Mouse (Mus musculus): ENCODE measurements around the gene C330021F23Rik. TPM values are rescaled to one million over a fixed set of nuclear protein-coding genes. Genes with fewer than 3 reads are reported as not detected.
"Not testable (repeated sequence)": the region's sequence is repeated elsewhere in the genome, so short reads cannot be mapped to it uniquely, and the experiment has no call there.

Gene C330021F23Rik
- polyA plus RNA-seq, 1 experiment from 2014 or later, result 0.70 TPM

- Histone ChIP-seq H3K4me1 (ENCODE audit: control insufficient read depth, insufficient read depth, low read length) (no peaks in the 10 kb centered on the region), H3K36me3 (ENCODE audit: control insufficient read depth, insufficient read depth, low read length) (no peaks in the 10 kb centered on the region), H3K9ac (replicated peaks; ENCODE audit: low read length) (no peak overlapping the region), H3K27me3 (ENCODE audit: control insufficient read depth, insufficient read depth, low read length) (no peaks in the 10 kb centered on the region), H3K27ac (replicated peaks; ENCODE audit: low read depth, low read length) (no peak overlapping the region), H3K9me3 (ENCODE audit: control insufficient read depth, low read length) (no peaks in the 10 kb centered on the region), H3K4me3 (replicated peaks; ENCODE audit: low read depth, low read length) (no peak overlapping the region), H3K4me2 (ENCODE audit: low read length) (no peak overlapping the region)
- WGBS, result 87% methylated on average over 9 of the region's 9 CpGs
- no peak for DNase-seq
- ATAC-seq (ENCODE audit: low FRiP score, low TSS enrichment), result peak; percentile 43
These were observed 11.9 kb downstream of the C330021F23Rik start for GRCm38 (mm10) chr8:3579390-3580364.

GRCm38 (mm10) chr8:3581961-3582360 lies 14.2 kb downstream of the C330021F23Rik start:
- 76% methylated on average over 1 of the region's 3 CpGs for WGBS
- H3K27ac ChIP-seq (replicated peaks; ENCODE audit: low read depth, low read length); ATAC-seq (ENCODE audit: low FRiP score, low TSS enrichment); H3K27me3 ChIP-seq (ENCODE audit: control insufficient read depth, insufficient read depth, low read length); H3K4me3 ChIP-seq (replicated peaks; ENCODE audit: low read depth, low read length); H3K4me1 ChIP-seq (ENCODE audit: control insufficient read depth, insufficient read depth, low read length); H3K9me3 ChIP-seq (ENCODE audit: control insufficient read depth, low read length); DNase-seq; H3K9ac ChIP-seq (replicated peaks; ENCODE audit: low read length); H3K4me2 ChIP-seq (ENCODE audit: low read length); H3K36me3 ChIP-seq (ENCODE audit: control insufficient read depth, insufficient read depth, low read length): not testable (repeated sequence)

GRCm38 (mm10) chr8:3586452-3586851 lies 18.7 kb downstream of the C330021F23Rik start:
- Histone ChIP-seq H3K36me3 (ENCODE audit: control insufficient read depth, insufficient read depth, low read length) (no peaks in the 10 kb centered on the region), H3K4me3 (replicated peaks; ENCODE audit: low read depth, low read length) (no peak overlapping the region), H3K27ac (replicated peaks; ENCODE audit: low read depth, low read length) (no peak overlapping the region), H3K27me3 (ENCODE audit: control insufficient read depth, insufficient read depth, low read length) (no peaks in the 10 kb centered on the region), H3K9ac (replicated peaks; ENCODE audit: low read length) (no peak overlapping the region), H3K9me3 (ENCODE audit: control insufficient read depth, low read length) (no peaks in the 10 kb centered on the region), H3K4me1 (ENCODE audit: control insufficient read depth, insufficient read depth, low read length) (no peaks in the 10 kb centered on the region), H3K4me2 (ENCODE audit: low read length) (no peak overlapping the region)
- DNase-seq, result no peak
- WGBS, result 99% methylated on average over 2 of the region's 2 CpGs
- ATAC-seq (ENCODE audit: low FRiP score, low TSS enrichment), result no peak

GRCm38 (mm10) chr8:3586993-3587390 lies 19.2 kb downstream of the C330021F23Rik start, which contains the start of gene Camsap3:
Gene Camsap3, plus strand, starts transcription at chr8:3587293.
- Histone ChIP-seq H3K4me1 (ENCODE audit: control insufficient read depth, insufficient read depth, low read length) (no peaks in the 10 kb centered on the region), H3K27ac (replicated peaks; ENCODE audit: low read depth, low read length) (peak within 1 kb of the TSS; percentile 83), H3K27me3 (ENCODE audit: control insufficient read depth, insufficient read depth, low read length) (no peaks in the 10 kb centered on the region), H3K36me3 (ENCODE audit: control insufficient read depth, insufficient read depth, low read length) (no peaks in the 10 kb centered on the region), H3K9ac (replicated peaks; ENCODE audit: low read length) (peak within 1 kb of the TSS; percentile 96), H3K4me2 (ENCODE audit: low read length) (peak within 1 kb of the TSS; percentile 57), H3K4me3 (replicated peaks; ENCODE audit: low read depth, low read length) (peak within 1 kb of the TSS; percentile 84), H3K9me3 (ENCODE audit: control insufficient read depth, low read length) (no peaks in the 10 kb centered on the region)
- no peak for DNase-seq
- no peak for ATAC-seq (ENCODE audit: low FRiP score, low TSS enrichment)
- 1% methylated on average over 7 of the region's 7 CpGs for WGBS

GRCm38 (mm10) chr8:3587391-3588257 lies 19.8 kb downstream of the C330021F23Rik start:
- no peaks in the 10 kb centered on the region for H3K36me3 ChIP-seq (ENCODE audit: control insufficient read depth, insufficient read depth, low read length)
- WGBS, result under 1% methylated on average over 76 of the region's 77 CpGs
- no peaks in the 10 kb centered on the region for H3K9me3 ChIP-seq (ENCODE audit: control insufficient read depth, low read length)
- peak overlapping the region; percentile 83 for H3K27ac ChIP-seq (replicated peaks; ENCODE audit: low read depth, low read length)
- ATAC-seq (ENCODE audit: low FRiP score, low TSS enrichment) (peak; percentile 79), DNase-seq (peak; percentile 87)
- peak overlapping the region; percentile 57 for H3K4me2 ChIP-seq (ENCODE audit: low read length)
- H3K27me3 ChIP-seq (ENCODE audit: control insufficient read depth, insufficient read depth, low read length), result no peaks in the 10 kb centered on the region
- H3K4me3 ChIP-seq (replicated peaks; ENCODE audit: low read depth, low read length), result peak overlapping the region; percentile 84
- H3K9ac ChIP-seq (replicated peaks; ENCODE audit: low read length), result peak overlapping the region; percentile 96
- H3K4me1 ChIP-seq (ENCODE audit: control insufficient read depth, insufficient read depth, low read length), result no peaks in the 10 kb centered on the region

- no peaks in the 10 kb centered on the region for H3K36me3 ChIP-seq (ENCODE audit: control insufficient read depth, insufficient read depth, low read length)
- H3K27me3 ChIP-seq (ENCODE audit: control insufficient read depth, insufficient read depth, low read length), result no peaks in the 10 kb centered on the region
- peak overlapping the region; percentile 83 for H3K27ac ChIP-seq (replicated peaks; ENCODE audit: low read depth, low read length)
- DNase-seq, result peak; percentile 62
- peak; percentile 74 for ATAC-seq (ENCODE audit: low FRiP score, low TSS enrichment)
- H3K4me1 ChIP-seq (ENCODE audit: control insufficient read depth, insufficient read depth, low read length), result no peaks in the 10 kb centered on the region
- peak overlapping the region; percentile 96 for H3K9ac ChIP-seq (replicated peaks; ENCODE audit: low read length)
- H3K9me3 ChIP-seq (ENCODE audit: control insufficient read depth, low read length), result no peaks in the 10 kb centered on the region
- WGBS, result under 1% methylated on average over 11 of the region's 11 CpGs
- peak overlapping the region; percentile 57 for H3K4me2 ChIP-seq (ENCODE audit: low read length)
- H3K4me3 ChIP-seq (replicated peaks; ENCODE audit: low read depth, low read length), result peak overlapping the region; percentile 84
These were observed 20.5 kb downstream of the C330021F23Rik start for GRCm38 (mm10) chr8:3588258-3588633.

- Histone ChIP-seq H3K4me1 (ENCODE audit: control insufficient read depth, insufficient read depth, low read length) (no peaks in the 10 kb centered on the region), H3K27ac (replicated peaks; ENCODE audit: low read depth, low read length) (no peak overlapping the region), H3K4me2 (ENCODE audit: low read length) (no peak overlapping the region), H3K9ac (replicated peaks; ENCODE audit: low read length) (no peak overlapping the region), H3K4me3 (replicated peaks; ENCODE audit: low read depth, low read length) (no peak overlapping the region), H3K9me3 (ENCODE audit: control insufficient read depth, low read length) (no peaks in the 10 kb centered on the region), H3K27me3 (ENCODE audit: control insufficient read depth, insufficient read depth, low read length) (no peaks in the 10 kb centered on the region), H3K36me3 (ENCODE audit: control insufficient read depth, insufficient read depth, low read length) (peaks cover 8% of the 10 kb centered on the region; the same call in 1 of the 2 replicates)
- ATAC-seq (ENCODE audit: low FRiP score, low TSS enrichment) (no peak), DNase-seq (no peak)
- WGBS, result 79% methylated on average over 3 of the region's 3 CpGs
These were observed 25.7 kb downstream of the C330021F23Rik start for GRCm38 (mm10) chr8:3593470-3593869.

- no peak for DNase-seq
- Histone ChIP-seq H3K9me3 (ENCODE audit: control insufficient read depth, low read length) (no peaks in the 10 kb centered on the region), H3K9ac (replicated peaks; ENCODE audit: low read length) (no peak overlapping the region), H3K4me2 (ENCODE audit: low read length) (no peak overlapping the region), H3K4me3 (replicated peaks; ENCODE audit: low read depth, low read length) (no peak overlapping the region), H3K4me1 (ENCODE audit: control insufficient read depth, insufficient read depth, low read length) (no peaks in the 10 kb centered on the region), H3K27me3 (ENCODE audit: control insufficient read depth, insufficient read depth, low read length) (no peaks in the 10 kb centered on the region), H3K36me3 (ENCODE audit: control insufficient read depth, insufficient read depth, low read length) (peaks cover 18% of the 10 kb centered on the region), H3K27ac (replicated peaks; ENCODE audit: low read depth, low read length) (no peak overlapping the region)
- 94% methylated on average over 2 of the region's 2 CpGs for WGBS
- no peak for ATAC-seq (ENCODE audit: low FRiP score, low TSS enrichment)
These were observed 26.7 kb downstream of the C330021F23Rik start for GRCm38 (mm10) chr8:3594466-3594865.
